Mouse (Mus musculus): ENCODE measurements at regions not wholly inside any gene's neighbourhood (a gene's known extent, or its start where the extent isn't known, plus 50 kb on each side); places are given as distances from the start of the nearest gene placed in this dataset.

- H3K36me3 ChIP-seq (ENCODE audit: inconsistent target) = no peaks in the 10 kb centered on the region
- WGBS (ENCODE audit: missing documents) = 96% methylated on average over 14 of the region's 15 CpGs
- no peak overlapping the region for H3K4me3 ChIP-seq (ENCODE audit: inconsistent target)
- no peaks in the 10 kb centered on the region for H3K79me2 ChIP-seq (ENCODE audit: inconsistent target)
- H3K27ac ChIP-seq = no peak overlapping the region
Observed at GRCm38 (mm10) chr6:117407206-117407858, 239.0 kb downstream of the Cxcl12 start.

- H3K79me2 ChIP-seq (ENCODE audit: inconsistent target) = no peaks in the 10 kb centered on the region
- 88% methylated on average over 5 of the region's 5 CpGs for WGBS (ENCODE audit: missing documents)
- no peak overlapping the region for H3K27ac ChIP-seq
- no peaks in the 10 kb centered on the region for H3K36me3 ChIP-seq (ENCODE audit: inconsistent target)
- H3K4me3 ChIP-seq (ENCODE audit: inconsistent target) = no peak overlapping the region
Observed at GRCm38 (mm10) chr6:117407953-117408352, 239.6 kb downstream of the Cxcl12 start.

GRCm38 (mm10) chr6:117408971-117409783 is 240.8 kb downstream of the Cxcl12 start:
- Histone ChIP-seq H3K79me2 (ENCODE audit: inconsistent target) (no peaks in the 10 kb centered on the region), H3K4me3 (ENCODE audit: inconsistent target) (no peak overlapping the region), H3K27ac (no peak overlapping the region), H3K36me3 (ENCODE audit: inconsistent target) (no peaks in the 10 kb centered on the region)
- 87% methylated on average over 11 of the region's 11 CpGs for WGBS (ENCODE audit: missing documents)

GRCm38 (mm10) chr6:117414926-117415325 is 246.6 kb downstream of the Cxcl12 start:
- 73% methylated on average over 5 of the region's 5 CpGs for WGBS (ENCODE audit: missing documents)
- no peaks in the 10 kb centered on the region for H3K79me2 ChIP-seq (ENCODE audit: inconsistent target)
- H3K27ac ChIP-seq = no peak overlapping the region
- no peaks in the 10 kb centered on the region for H3K36me3 ChIP-seq (ENCODE audit: inconsistent target)
- no peak overlapping the region for H3K4me3 ChIP-seq (ENCODE audit: inconsistent target)

- H3K27ac ChIP-seq = no peak overlapping the region
- no peaks in the 10 kb centered on the region for H3K36me3 ChIP-seq (ENCODE audit: inconsistent target)
- no peaks in the 10 kb centered on the region for H3K79me2 ChIP-seq (ENCODE audit: inconsistent target)
- H3K4me3 ChIP-seq (ENCODE audit: inconsistent target) = no peak overlapping the region
- WGBS (ENCODE audit: missing documents) = 91% methylated on average over 6 of the region's 6 CpGs
Observed at GRCm38 (mm10) chr6:117415901-117416300, 247.6 kb downstream of the Cxcl12 start.

GRCm38 (mm10) chr6:117416461-117416860 is 248.1 kb downstream of the Cxcl12 start:
- Histone ChIP-seq H3K27ac (no peak overlapping the region), H3K36me3 (ENCODE audit: inconsistent target) (no peaks in the 10 kb centered on the region), H3K4me3 (ENCODE audit: inconsistent target) (no peak overlapping the region), H3K79me2 (ENCODE audit: inconsistent target) (no peaks in the 10 kb centered on the region)
- 92% methylated on average over 5 of the region's 5 CpGs for WGBS (ENCODE audit: missing documents)

- Histone ChIP-seq H3K27ac (no peak overlapping the region), H3K36me3 (ENCODE audit: inconsistent target) (no peaks in the 10 kb centered on the region), H3K79me2 (ENCODE audit: inconsistent target) (no peaks in the 10 kb centered on the region), H3K4me3 (ENCODE audit: inconsistent target) (no peak overlapping the region)
- WGBS (ENCODE audit: missing documents) = 98% methylated on average over 10 of the region's 10 CpGs
Observed at GRCm38 (mm10) chr6:117422846-117423573, 254.7 kb downstream of the Cxcl12 start.

GRCm38 (mm10) chr6:117426363-117426762 is 258.0 kb downstream of the Cxcl12 start:
- no peaks in the 10 kb centered on the region for H3K79me2 ChIP-seq (ENCODE audit: inconsistent target)
- no peak overlapping the region for H3K27ac ChIP-seq
- 85% methylated on average over 4 of the region's 5 CpGs for WGBS (ENCODE audit: missing documents)
- H3K36me3 ChIP-seq (ENCODE audit: inconsistent target) = no peaks in the 10 kb centered on the region
- H3K4me3 ChIP-seq (ENCODE audit: inconsistent target) = no peak overlapping the region

GRCm38 (mm10) chr6:117427351-117428142 is 259.2 kb downstream of the Cxcl12 start:
- 43% methylated on average over 12 of the region's 12 CpGs for WGBS (ENCODE audit: missing documents)
- Histone ChIP-seq H3K79me2 (ENCODE audit: inconsistent target) (no peaks in the 10 kb centered on the region), H3K27ac (peak overlapping the region; percentile 36), H3K4me3 (ENCODE audit: inconsistent target) (no peak overlapping the region), H3K36me3 (ENCODE audit: inconsistent target) (no peaks in the 10 kb centered on the region)

- no peaks in the 10 kb centered on the region for H3K79me2 ChIP-seq (ENCODE audit: inconsistent target)
- 95% methylated on average over 9 of the region's 11 CpGs for WGBS (ENCODE audit: missing documents)
- no peak overlapping the region for H3K4me3 ChIP-seq (ENCODE audit: inconsistent target)
- H3K27ac ChIP-seq = 0 out of 2 replicates have a peak overlapping the region, but pooled peaks have one; percentile 36
- H3K36me3 ChIP-seq (ENCODE audit: inconsistent target) = no peaks in the 10 kb centered on the region
Observed at GRCm38 (mm10) chr6:117428441-117428840, 260.1 kb downstream of the Cxcl12 start.

GRCm38 (mm10) chr6:117430876-117431781 is 262.8 kb downstream of the Cxcl12 start:
- WGBS (ENCODE audit: missing documents) = 18% methylated on average over 15 of the region's 15 CpGs
- no peak overlapping the region for H3K4me3 ChIP-seq (ENCODE audit: inconsistent target)
- no peaks in the 10 kb centered on the region for H3K36me3 ChIP-seq (ENCODE audit: inconsistent target)
- H3K79me2 ChIP-seq (ENCODE audit: inconsistent target) = no peaks in the 10 kb centered on the region
- H3K27ac ChIP-seq = peak overlapping the region; percentile 95

- Histone ChIP-seq H3K27ac (no peak overlapping the region), H3K36me3 (ENCODE audit: inconsistent target) (no peaks in the 10 kb centered on the region), H3K79me2 (ENCODE audit: inconsistent target) (no peaks in the 10 kb centered on the region), H3K4me3 (ENCODE audit: inconsistent target) (no peak overlapping the region)
- WGBS (ENCODE audit: missing documents) = 96% methylated on average over 3 of the region's 3 CpGs
Observed at GRCm38 (mm10) chr6:117436851-117437250, 268.5 kb downstream of the Cxcl12 start.

GRCm38 (mm10) chr6:117437411-117438101 is 269.2 kb downstream of the Cxcl12 start:
- Histone ChIP-seq H3K4me3 (ENCODE audit: inconsistent target) (no peak overlapping the region), H3K79me2 (ENCODE audit: inconsistent target) (no peaks in the 10 kb centered on the region), H3K36me3 (ENCODE audit: inconsistent target) (no peaks in the 10 kb centered on the region), H3K27ac (peak overlapping the region; percentile 10; the same call in 1 of the 2 replicates)
- 91% methylated on average over 10 of the region's 10 CpGs for WGBS (ENCODE audit: missing documents)
